Mouse (Mus musculus): ENCODE measurements around the gene Ccdc170. TPM values are rescaled to one million over a fixed set of nuclear protein-coding genes. Genes with fewer than 3 reads are reported as not detected.

Ccdc170 gene
- polyA plus RNA-seq, 1 experiment = 0.05 TPM

DNA sequence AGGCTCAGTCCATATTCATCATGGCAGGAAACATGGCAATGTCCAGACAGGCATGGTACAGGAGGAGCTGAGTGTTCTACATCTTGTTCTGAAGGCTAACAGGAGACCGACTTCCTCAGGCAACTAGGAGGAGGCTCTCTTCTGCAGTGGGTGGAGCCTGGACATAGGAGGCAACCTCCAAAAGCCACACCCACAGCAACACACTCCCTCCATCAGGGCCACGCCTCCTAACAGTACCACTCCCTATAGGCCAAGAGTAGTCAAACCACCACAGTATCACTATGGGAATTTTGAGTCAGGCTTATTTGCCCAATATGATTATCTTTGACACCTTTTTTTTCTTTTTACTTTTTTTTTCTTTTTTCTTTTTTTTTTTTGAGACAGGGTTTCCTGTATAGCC is 22.1 kb upstream of the Ccdc170 start:
- H3K4me3 ChIP-seq = no peak overlapping the region
- no peak overlapping the region for H3ac ChIP-seq (ENCODE audit: control insufficient read depth, insufficient read length)
- H3K36me3 ChIP-seq (ENCODE audit: control insufficient read depth, insufficient read depth) = peaks cover 2% of the 10 kb centered on the region
- no peaks in the 10 kb centered on the region for H3K27me3 ChIP-seq (ENCODE audit: control insufficient read depth, insufficient read depth, insufficient read length)
- no peaks in the 10 kb centered on the region for H3K79me2 ChIP-seq (ENCODE audit: control insufficient read depth, insufficient read depth)
- no peak overlapping the region for H3K4me2 ChIP-seq (ENCODE audit: low read depth)
- TF ChIP-seq POLR2A (IDR thresholded peaks at IDR 0.05; ENCODE audit: insufficient read length, low read depth) = no peak
- no peak for TF ChIP-seq SRF (IDR thresholded peaks at IDR 0.05; ENCODE audit: control insufficient read depth, insufficient read length, low read depth)
- no peak for TF ChIP-seq CEBPB (IDR thresholded peaks at IDR 0.05; ENCODE audit: insufficient read depth, poor library complexity, severe bottlenecking)
- no peak for TF ChIP-seq MYOD1 (IDR thresholded peaks at IDR 0.05; ENCODE audit: control insufficient read depth in 1 of 3, insufficient read length in 2 of 3, low read depth in 2 of 3)
- TF ChIP-seq TCF3 (IDR thresholded peaks at IDR 0.05; ENCODE audit: insufficient read length, low read depth) = no peak
- TF ChIP-seq REST (IDR thresholded peaks at IDR 0.05; ENCODE audit: insufficient read depth, insufficient read length) = no peak
- TF ChIP-seq MAX (IDR thresholded peaks at IDR 0.05; ENCODE audit: low read depth) = no peak
- TF ChIP-seq MYOG (IDR thresholded peaks at IDR 0.05; ENCODE audit: control insufficient read depth in 1 of 3, insufficient read depth in 1 of 3, insufficient read length in 2 of 3, low read depth in 2 of 3) = no peak
- TF ChIP-seq E2F4 (IDR thresholded peaks at IDR 0.05; ENCODE audit: insufficient read depth) = no peak
- TF ChIP-seq POLR2AphosphoS2 (IDR thresholded peaks at IDR 0.05; ENCODE audit: insufficient read length, low read depth) = no peak
- no peak for TF ChIP-seq TCF12 (IDR thresholded peaks at IDR 0.05; ENCODE audit: insufficient read depth, poor library complexity, severe bottlenecking)
- TF ChIP-seq USF1 (IDR thresholded peaks at IDR 0.05; ENCODE audit: low read depth) = no peak

DNA sequence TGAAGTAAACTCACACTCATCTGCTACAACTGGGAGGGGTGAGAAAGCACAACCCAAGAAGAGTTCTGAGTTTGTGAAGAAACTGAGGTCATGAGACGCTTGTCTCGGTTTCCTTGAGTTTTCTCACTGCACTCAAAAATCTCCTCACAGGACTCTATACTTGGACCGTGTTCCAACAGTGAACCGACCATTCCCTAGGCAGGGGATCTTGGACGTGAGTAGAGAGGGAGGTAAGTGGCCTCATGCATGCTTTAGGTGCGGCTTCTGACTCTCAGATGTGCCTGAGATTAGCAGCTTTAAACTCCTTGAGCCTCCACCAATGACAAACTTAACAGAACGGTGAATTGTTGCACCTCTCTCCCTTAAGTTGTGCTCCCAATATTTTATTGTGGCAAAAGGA is 16.5 kb upstream of the Ccdc170 start:
- Histone ChIP-seq H3K36me3 (ENCODE audit: control insufficient read depth, insufficient read depth) (no peaks in the 10 kb centered on the region), H3K4me2 (ENCODE audit: low read depth) (no peak overlapping the region), H3ac (ENCODE audit: control insufficient read depth, insufficient read length) (no peak overlapping the region), H3K27me3 (ENCODE audit: control insufficient read depth, insufficient read depth, insufficient read length) (no peaks in the 10 kb centered on the region), H3K4me3 (no peak overlapping the region), H3K79me2 (ENCODE audit: control insufficient read depth, insufficient read depth) (no peaks in the 10 kb centered on the region)
- TF ChIP-seq REST (IDR thresholded peaks at IDR 0.05; ENCODE audit: insufficient read depth, insufficient read length) (no peak), MAX (IDR thresholded peaks at IDR 0.05; ENCODE audit: low read depth) (no peak), E2F4 (IDR thresholded peaks at IDR 0.05; ENCODE audit: insufficient read depth) (no peak), CEBPB (IDR thresholded peaks at IDR 0.05; ENCODE audit: insufficient read depth, poor library complexity, severe bottlenecking) (no peak), POLR2A (IDR thresholded peaks at IDR 0.05; ENCODE audit: insufficient read length, low read depth) (no peak), MYOG (IDR thresholded peaks at IDR 0.05; ENCODE audit: control insufficient read depth in 1 of 3, insufficient read depth in 1 of 3, insufficient read length in 2 of 3, low read depth in 2 of 3) (no peak), POLR2AphosphoS2 (IDR thresholded peaks at IDR 0.05; ENCODE audit: insufficient read length, low read depth) (no peak), SRF (IDR thresholded peaks at IDR 0.05; ENCODE audit: control insufficient read depth, insufficient read length, low read depth) (no peak), MYOD1 (IDR thresholded peaks at IDR 0.05; ENCODE audit: control insufficient read depth in 1 of 3, insufficient read length in 2 of 3, low read depth in 2 of 3) (no peak), TCF3 (IDR thresholded peaks at IDR 0.05; ENCODE audit: insufficient read length, low read depth) (no peak), USF1 (IDR thresholded peaks at IDR 0.05; ENCODE audit: low read depth) (no peak), TCF12 (IDR thresholded peaks at IDR 0.05; ENCODE audit: insufficient read depth, poor library complexity, severe bottlenecking) (no peak)

DNA sequence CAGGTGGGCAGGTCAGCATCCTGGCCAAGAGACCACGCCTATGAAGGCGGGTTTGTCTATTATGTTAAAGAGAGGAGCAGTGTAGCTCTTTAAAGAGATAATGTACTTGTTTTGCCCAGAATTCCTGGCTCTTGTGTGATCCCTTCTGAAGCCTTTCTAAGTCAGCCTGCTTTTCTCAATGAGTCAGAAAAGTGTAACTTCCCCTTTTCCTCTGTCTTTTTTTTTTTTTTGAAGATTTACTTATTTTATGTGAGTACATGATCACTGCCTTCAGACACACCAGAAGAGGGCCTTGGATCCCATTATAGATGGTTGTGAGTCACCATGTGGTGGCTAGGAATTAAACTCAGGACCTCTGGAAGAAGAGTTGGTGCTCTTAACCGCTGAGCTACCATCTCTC is 12.9 kb upstream of the Ccdc170 start:
- H3K4me3 ChIP-seq = no peak overlapping the region
- no peaks in the 10 kb centered on the region for H3K36me3 ChIP-seq (ENCODE audit: control insufficient read depth, insufficient read depth)
- no peaks in the 10 kb centered on the region for H3K27me3 ChIP-seq (ENCODE audit: control insufficient read depth, insufficient read depth, insufficient read length)
- H3K4me2 ChIP-seq (ENCODE audit: low read depth) = no peak overlapping the region
- H3ac ChIP-seq (ENCODE audit: control insufficient read depth, insufficient read length) = no peak overlapping the region
- TF ChIP-seq MYOG (IDR thresholded peaks at IDR 0.05; ENCODE audit: control insufficient read depth in 1 of 3, insufficient read depth in 1 of 3, insufficient read length in 2 of 3, low read depth in 2 of 3) (no peak), REST (IDR thresholded peaks at IDR 0.05; ENCODE audit: insufficient read depth, insufficient read length) (no peak), MAX (IDR thresholded peaks at IDR 0.05; ENCODE audit: low read depth) (no peak), TCF3 (IDR thresholded peaks at IDR 0.05; ENCODE audit: insufficient read length, low read depth) (no peak), POLR2A (IDR thresholded peaks at IDR 0.05; ENCODE audit: insufficient read length, low read depth) (no peak), E2F4 (IDR thresholded peaks at IDR 0.05; ENCODE audit: insufficient read depth) (no peak), TCF12 (IDR thresholded peaks at IDR 0.05; ENCODE audit: insufficient read depth, poor library complexity, severe bottlenecking) (no peak), POLR2AphosphoS2 (IDR thresholded peaks at IDR 0.05; ENCODE audit: insufficient read length, low read depth) (no peak), USF1 (IDR thresholded peaks at IDR 0.05; ENCODE audit: low read depth) (no peak), CEBPB (IDR thresholded peaks at IDR 0.05; ENCODE audit: insufficient read depth, poor library complexity, severe bottlenecking) (no peak)
- no peaks in the 10 kb centered on the region for H3K79me2 ChIP-seq (ENCODE audit: control insufficient read depth, insufficient read depth)

GRCm38 (mm10) chr10:4473591-4473993 is 8.7 kb upstream of the Ccdc170 start:
- TF ChIP-seq E2F4 (IDR thresholded peaks at IDR 0.05; ENCODE audit: insufficient read depth) (no peak), TCF3 (IDR thresholded peaks at IDR 0.05; ENCODE audit: insufficient read length, low read depth) (no peak), USF1 (IDR thresholded peaks at IDR 0.05; ENCODE audit: low read depth) (no peak), MYOD1 (IDR thresholded peaks at IDR 0.05; ENCODE audit: control insufficient read depth in 1 of 3, insufficient read length in 2 of 3, low read depth in 2 of 3) (no peak), POLR2AphosphoS2 (IDR thresholded peaks at IDR 0.05; ENCODE audit: insufficient read length, low read depth) (no peak), TCF12 (IDR thresholded peaks at IDR 0.05; ENCODE audit: insufficient read depth, poor library complexity, severe bottlenecking) (no peak), POLR2A (IDR thresholded peaks at IDR 0.05; ENCODE audit: insufficient read length, low read depth) (no peak), CEBPB (IDR thresholded peaks at IDR 0.05; ENCODE audit: insufficient read depth, poor library complexity, severe bottlenecking) (no peak)
- H3K27me3 ChIP-seq (ENCODE audit: control insufficient read depth, insufficient read depth, insufficient read length) = no peaks in the 10 kb centered on the region
- H3K4me3 ChIP-seq = no peak overlapping the region
- H3K79me2 ChIP-seq (ENCODE audit: control insufficient read depth, insufficient read depth) = no peaks in the 10 kb centered on the region
- H3ac ChIP-seq (ENCODE audit: control insufficient read depth, insufficient read length) = no peak overlapping the region
- no peak overlapping the region for H3K4me2 ChIP-seq (ENCODE audit: low read depth)
- no peaks in the 10 kb centered on the region for H3K36me3 ChIP-seq (ENCODE audit: control insufficient read depth, insufficient read depth)

GRCm38 (mm10) chr10:4475431-4475830 is 6.9 kb upstream of the Ccdc170 start:
- no peak for TF ChIP-seq MYOG (IDR thresholded peaks at IDR 0.05; ENCODE audit: control insufficient read depth in 1 of 3, insufficient read depth in 1 of 3, insufficient read length in 2 of 3, low read depth in 2 of 3)
- no peak for TF ChIP-seq CEBPB (IDR thresholded peaks at IDR 0.05; ENCODE audit: insufficient read depth, poor library complexity, severe bottlenecking)
- no peak for TF ChIP-seq POLR2AphosphoS2 (IDR thresholded peaks at IDR 0.05; ENCODE audit: insufficient read length, low read depth)
- TF ChIP-seq POLR2A (IDR thresholded peaks at IDR 0.05; ENCODE audit: insufficient read length, low read depth) = no peak
- TF ChIP-seq E2F4 (IDR thresholded peaks at IDR 0.05; ENCODE audit: insufficient read depth) = no peak
- no peak for TF ChIP-seq MYOD1 (IDR thresholded peaks at IDR 0.05; ENCODE audit: control insufficient read depth in 1 of 3, insufficient read length in 2 of 3, low read depth in 2 of 3)
- TF ChIP-seq TCF12 (IDR thresholded peaks at IDR 0.05; ENCODE audit: insufficient read depth, poor library complexity, severe bottlenecking) = no peak
- TF ChIP-seq MAX (IDR thresholded peaks at IDR 0.05; ENCODE audit: low read depth) = no peak
- no peak for TF ChIP-seq USF1 (IDR thresholded peaks at IDR 0.05; ENCODE audit: low read depth)
- no peak for TF ChIP-seq REST (IDR thresholded peaks at IDR 0.05; ENCODE audit: insufficient read depth, insufficient read length)
- no peak for TF ChIP-seq SRF (IDR thresholded peaks at IDR 0.05; ENCODE audit: control insufficient read depth, insufficient read length, low read depth)
- no peak for TF ChIP-seq TCF3 (IDR thresholded peaks at IDR 0.05; ENCODE audit: insufficient read length, low read depth)
- no peak overlapping the region for H3K4me2 ChIP-seq (ENCODE audit: low read depth)
- no peaks in the 10 kb centered on the region for H3K79me2 ChIP-seq (ENCODE audit: control insufficient read depth, insufficient read depth)
- H3ac ChIP-seq (ENCODE audit: control insufficient read depth, insufficient read length) = no peak overlapping the region
- no peaks in the 10 kb centered on the region for H3K27me3 ChIP-seq (ENCODE audit: control insufficient read depth, insufficient read depth, insufficient read length)
- no peaks in the 10 kb centered on the region for H3K36me3 ChIP-seq (ENCODE audit: control insufficient read depth, insufficient read depth)
- H3K4me3 ChIP-seq = no peak overlapping the region

Data from myocyte (in vitro differentiated cells).